Mouse (Mus musculus) B cell, adult 2 months (primary cell): Measurements from ENCODE around the gene Ambp.

Experiments used
- DNase-seq, 2 experiments: peaks; one replicate each; pipeline ENCODE4 v3.0.0; 2022

Ambp gene

GRCm38 (mm10) chr4:63154699-63155098 is at the start of gene Ambp:
Gene Ambp, minus strand, starts transcription at chr4:63154799.
- no peak for DNase-seq

- no peak for DNase-seq
Observed at GRCm38 (mm10) chr4:63203874-63204273, 49.3 kb upstream of the Ambp start.

DNA sequence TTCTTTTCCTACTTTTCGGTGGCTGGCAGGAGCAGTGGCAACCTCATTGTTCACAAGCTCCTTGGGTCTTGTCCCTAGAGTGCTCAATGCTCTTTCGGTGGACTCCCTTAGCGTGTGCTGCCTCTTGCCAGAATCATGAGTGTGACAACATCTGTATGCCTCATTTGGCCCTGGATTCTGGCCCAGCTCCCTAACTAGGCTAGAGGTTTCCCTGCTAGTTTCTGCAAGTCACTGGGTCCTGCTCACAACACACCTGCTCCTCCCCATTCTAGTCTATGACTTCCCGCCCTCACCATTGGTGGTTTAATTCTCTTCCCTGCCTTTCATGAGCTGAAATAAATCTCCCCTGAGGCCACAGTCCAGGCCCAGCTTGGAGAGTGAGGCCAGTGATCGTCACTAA is 44.8 kb upstream of the Ambp start:
- no peak for DNase-seq

DNA sequence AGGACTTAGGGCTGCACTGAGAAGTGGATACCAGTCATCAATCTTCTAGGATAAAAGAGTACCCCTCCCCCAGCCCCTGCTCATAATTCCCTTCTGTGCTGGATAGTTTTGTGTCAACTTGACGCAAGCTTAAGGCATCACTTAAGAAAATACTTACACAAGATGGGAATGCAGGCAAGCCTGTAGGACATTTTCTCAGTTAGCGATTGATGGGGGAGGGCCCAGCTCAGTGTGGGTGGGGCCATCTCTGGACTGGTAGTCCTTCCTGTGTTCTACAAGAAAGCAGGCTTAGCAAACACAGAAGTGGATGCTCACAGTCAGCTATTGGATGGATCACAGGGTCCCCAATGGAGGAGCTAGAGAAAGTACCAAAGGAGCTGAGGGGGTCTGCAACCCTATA is 39.8 kb upstream of the Ambp start:
- DNase-seq: no peak

GRCm38 (mm10) chr4:63191641-63192040 is 37.0 kb upstream of the Ambp start:
- no peak for DNase-seq

GRCm38 (mm10) chr4:63186281-63186870 is 31.8 kb upstream of the Ambp start:
- DNase-seq: no peak

DNA sequence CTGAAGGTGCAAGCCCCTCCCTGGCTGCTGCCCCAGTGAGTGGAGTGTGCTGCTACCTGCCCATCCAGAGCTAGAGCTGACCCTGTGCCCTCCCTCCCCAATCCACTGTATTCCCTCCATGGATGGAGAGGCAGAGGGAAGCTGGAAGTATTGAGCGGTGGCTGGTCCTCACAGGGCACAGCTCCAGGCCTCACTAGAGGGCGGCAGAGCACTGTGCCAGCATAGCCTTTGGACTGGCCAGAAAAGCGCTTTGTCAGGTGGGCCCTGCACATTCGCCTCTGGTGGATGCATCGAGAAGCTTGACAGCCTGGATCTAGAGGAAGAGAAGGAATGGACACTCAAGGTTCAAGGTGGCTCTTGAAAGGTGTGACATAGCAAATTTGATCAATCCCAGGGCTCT is 27.0 kb upstream of the Ambp start:
- DNase-seq: peak; percentile 60 to 61

DNA sequence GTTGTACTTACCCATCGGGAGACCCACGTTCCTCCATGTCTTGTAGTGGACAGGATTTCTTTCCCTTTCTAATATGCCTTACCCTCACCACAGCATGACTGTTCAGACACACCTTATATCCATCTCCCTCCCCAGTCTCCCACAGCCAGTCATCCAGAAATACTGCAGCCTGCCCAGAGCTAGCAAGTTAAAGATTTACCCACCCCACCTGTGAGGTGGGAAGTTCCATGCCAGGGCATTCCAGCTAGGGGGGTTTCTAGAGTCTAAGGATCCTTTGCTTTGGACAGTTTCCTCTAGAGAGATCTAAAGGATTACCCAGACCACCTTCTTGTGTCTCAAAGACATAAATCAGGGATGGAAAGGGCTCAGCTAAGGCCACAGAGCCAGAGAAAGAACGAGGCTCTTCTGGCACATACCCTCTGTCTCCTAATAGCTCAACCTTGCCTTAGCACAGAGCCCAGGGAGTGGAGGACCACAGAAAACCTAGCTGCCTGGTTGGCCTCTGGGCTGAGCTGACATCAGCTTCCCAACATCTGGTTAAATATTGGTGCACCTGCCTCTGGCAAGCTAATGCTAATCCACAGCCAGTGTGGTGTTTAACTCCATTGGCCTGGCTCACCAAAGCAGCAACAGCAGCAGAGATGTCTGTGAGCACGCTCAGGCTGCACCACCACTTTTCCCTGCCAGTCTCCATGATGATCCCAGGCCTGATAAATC is 17.5 kb upstream of the Ambp start, which contains the start of gene Kif12:
TSS of gene Kif12 (minus strand) at position 163 of the 717 bp plus-strand sequence.
- DNase-seq: no peak

GRCm38 (mm10) chr4:63171122-63171521 is 16.5 kb upstream of the Ambp start:
- DNase-seq: no peak

DNA sequence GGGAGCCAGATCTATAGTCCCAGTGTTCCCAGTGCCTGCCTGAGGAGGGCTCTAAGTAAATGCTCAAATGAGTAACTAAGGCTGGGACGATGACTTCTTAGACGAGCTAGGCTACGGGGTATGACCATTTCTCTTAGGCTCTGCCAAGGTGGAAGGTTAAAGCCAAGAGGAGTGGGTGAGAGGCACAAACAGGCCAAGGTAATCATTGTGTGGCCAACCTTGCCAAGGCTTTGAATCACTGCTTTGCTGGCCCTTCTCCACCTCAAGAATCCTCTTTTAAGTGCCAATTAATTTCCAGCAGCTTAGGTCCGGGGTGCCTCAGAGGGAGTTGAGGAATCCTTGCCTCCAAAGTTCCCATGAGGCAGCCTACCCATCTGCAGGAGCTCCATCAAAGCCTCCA is 15.5 kb upstream of the Ambp start:
- no peak for DNase-seq

DNA sequence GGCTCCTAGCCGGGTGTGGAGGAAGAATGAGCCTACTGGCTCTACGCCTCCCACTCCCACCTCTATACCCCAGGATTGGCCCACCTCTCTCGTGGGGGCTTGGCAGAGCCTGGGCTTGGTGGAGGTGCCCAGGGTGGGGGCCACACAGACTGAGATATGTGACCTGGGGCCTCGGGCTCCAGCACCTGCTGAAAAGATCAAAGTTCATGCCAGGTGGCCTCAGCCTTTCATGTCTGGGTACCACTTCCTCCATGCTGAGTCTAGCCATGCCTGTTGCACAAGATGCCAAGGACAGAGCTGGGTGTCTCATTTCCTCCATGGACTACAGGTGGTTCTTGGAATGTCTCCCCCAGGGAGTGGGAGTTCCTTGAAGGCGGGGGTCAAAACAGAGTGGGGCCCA is 11.7 kb upstream of the Ambp start:
- no peak for DNase-seq

- no peak for DNase-seq
Observed at GRCm38 (mm10) chr4:63165636-63166035, 11.0 kb upstream of the Ambp start.

- DNase-seq: peak; percentile 70
Observed at GRCm38 (mm10) chr4:63158961-63159592, 4.5 kb upstream of the Ambp start.

GRCm38 (mm10) chr4:63158192-63158591 is 3.6 kb upstream of the Ambp start:
- no peak for DNase-seq

DNA sequence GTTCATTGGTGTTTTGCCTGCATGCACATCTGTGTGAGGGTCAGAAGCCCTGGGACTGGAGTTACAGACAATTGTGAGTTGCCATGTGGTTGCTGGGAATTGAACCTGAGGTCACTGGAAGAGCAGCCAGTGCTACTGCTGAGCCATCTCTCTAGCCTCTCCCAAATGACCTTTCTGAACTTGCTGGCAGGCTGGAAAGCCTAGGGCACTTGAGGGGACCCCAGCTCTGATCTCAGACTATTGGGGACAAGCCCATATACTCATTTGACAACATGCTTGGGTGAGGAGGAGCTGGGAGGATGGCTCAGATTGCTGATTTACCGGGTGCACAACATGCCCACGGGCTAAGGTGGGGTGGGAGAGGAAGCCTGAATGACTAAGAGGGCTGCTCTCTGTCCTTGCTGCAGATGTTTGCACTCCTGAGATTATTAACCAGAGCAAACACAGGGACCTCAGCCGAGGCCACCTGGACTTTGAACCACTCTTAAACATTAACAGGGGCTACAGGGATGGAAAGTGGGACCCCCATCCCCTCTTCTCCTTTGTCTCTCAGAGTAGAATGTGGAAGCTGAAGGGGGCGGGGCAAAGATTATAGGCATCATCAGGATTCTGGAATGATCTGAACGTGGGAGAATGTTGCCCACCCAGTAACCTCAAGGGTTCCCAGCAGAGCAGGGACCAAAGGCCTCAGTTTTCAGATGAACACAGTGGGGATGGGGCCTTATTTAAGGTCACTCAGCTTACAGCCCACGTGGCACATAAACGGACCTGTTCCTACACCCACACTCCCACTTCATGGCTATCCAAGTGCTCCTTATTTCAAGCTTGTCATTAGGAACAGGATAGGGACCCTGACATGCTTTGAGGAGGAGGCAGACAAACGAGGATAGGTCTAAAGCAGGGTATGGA is 2.4 kb upstream of the Ambp start:
- no peak for DNase-seq

DNA sequence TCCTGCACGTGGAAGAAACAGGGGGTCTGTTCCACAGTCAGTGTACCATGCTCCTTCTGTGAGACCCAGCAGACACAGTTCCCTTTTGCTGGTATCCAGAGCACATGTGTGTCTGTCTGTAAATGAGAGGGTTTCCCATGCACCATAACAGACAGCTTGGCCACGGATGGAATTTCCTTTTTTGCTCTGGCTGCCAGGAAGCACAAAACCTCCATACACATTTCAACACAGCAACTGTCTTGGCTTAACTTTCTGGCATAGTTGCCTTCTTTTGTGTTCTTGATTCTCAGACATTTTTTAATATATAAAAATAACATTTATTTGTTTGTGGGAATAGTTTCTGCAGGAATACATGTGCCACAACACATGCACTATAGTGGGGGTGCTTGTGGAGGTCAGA is 997 bp upstream of the Ambp start:
- no peak for DNase-seq

DNA sequence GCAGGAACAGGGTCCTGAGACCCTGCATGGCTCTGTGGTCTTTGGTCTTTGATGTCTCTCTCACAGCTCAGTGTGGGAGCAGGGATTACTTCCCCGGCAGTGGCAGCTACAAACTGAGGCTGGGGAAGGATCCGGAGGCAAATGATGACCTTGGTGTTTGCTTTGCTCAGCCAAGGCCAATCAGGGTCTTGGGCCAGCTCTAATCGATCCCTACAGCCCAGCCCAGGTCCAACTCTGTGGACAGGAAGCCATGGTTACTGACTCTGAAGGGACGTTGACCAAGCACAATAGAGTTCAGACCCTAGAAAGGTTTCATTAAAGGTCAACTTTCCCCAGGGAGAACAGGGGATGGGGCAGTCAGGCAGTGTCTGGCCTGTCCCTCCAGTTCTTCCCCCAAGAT is 571 bp downstream of the Ambp start:
- no peak for DNase-seq

GRCm38 (mm10) chr4:63151127-63151526 is 3.5 kb downstream of the Ambp start:
- DNase-seq: no peak

DNA sequence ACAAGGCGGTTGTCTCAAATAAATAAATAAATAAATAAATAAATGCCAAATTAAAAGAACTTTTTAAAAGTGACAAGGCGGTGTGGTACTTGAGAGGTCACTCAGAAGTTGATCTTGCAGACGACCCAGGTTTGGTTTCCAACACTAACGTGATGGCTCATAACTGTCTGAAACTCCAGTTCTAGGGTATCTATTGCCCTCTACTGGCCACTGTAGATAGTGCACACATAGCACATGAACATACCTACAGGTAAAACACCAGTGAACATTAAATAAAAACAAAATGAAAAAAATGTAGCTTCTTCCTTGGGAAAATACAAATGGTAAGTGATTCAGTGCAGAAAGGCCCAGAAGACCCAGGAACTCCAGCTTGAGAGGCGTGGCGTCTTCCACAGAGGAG is 7.3 kb downstream of the Ambp start:
- no peak for DNase-seq

- no peak for DNase-seq
Observed at GRCm38 (mm10) chr4:63129891-63130624, 24.5 kb downstream of the Ambp start.

DNA sequence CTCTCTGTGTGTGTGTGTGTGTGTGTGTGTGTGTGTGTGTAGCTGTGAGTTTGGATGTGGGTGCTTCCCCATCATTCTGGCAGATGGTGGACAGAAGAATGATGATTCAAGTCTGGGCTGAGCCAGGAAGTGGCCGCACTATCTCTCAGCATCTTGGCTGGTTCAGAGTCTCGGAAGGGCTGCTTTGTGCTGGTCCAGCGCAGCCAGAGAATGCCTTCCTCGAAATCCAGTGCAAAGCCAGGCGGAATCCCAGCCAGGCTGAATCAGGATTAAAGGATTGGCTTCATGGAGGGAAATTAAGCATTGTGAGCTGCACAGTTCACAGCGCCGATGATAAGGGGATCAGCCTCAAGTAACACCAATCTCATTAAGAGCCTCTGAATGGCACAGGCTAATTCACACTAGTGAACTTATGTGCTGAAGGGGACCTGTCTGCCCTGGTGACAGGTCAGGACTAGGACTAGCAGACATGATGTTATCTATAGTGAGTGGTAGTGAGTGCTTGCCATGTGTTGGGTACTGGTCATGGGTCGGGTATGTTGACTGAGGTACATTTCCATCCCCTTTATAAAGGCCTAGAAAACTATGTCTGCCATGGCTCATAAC is 29.6 kb downstream of the Ambp start:
- DNase-seq: no peak
